Comparison of ENCODE assay signal across 25 mouse cellular contexts in the genomic region with DNA sequence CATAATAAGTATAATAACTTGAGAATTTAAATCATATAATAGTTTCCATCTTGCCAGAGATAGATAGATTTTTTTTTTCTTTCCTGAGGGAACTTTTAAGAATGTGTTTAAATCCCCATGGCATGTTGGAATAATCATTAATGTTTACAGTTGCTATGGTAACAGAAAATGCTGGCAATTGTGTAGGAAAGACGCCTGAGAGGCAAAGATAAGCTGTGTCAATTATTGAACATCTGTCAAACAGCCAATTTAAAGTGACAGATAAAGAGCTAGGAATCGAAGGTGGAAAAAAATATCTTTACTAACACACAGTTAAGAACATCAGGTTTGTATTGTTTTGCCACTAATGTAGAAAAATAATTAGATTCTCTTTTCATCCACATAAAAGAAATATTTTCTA.
DNase-seq lines count a peak whose midpoint lies in the region; ATAC-seq and TF ChIP-seq lines count a peak whose summit lies in the region.
"Had no signal": no experiment of that assay in that cellular context is flagged by ENCODE, and none has a peak within 500 bp of the region (broad histone marks: within the 10 kb centered on the region; RNA-seq: fewer than 3 reads in every experiment).

No protein-coding gene starts in this region.

- H3K9me3 ChIP-seq in hindbrain, embryonic 12.5 days (replicated peaks) = no peaks in the 10 kb centered on the region
- no peaks in the 10 kb centered on the region for H3K9me3 ChIP-seq in hindbrain, embryonic 10.5 days
- no peaks in the 10 kb centered on the region for H3K9me3 ChIP-seq in hindbrain, postnatal 0 days (ENCODE audit: low read length)
- no peaks in the 10 kb centered on the region for H3K9me3 ChIP-seq in midbrain, postnatal 0 days (ENCODE audit: low read length)
- H3K9me3 ChIP-seq: heart, embryonic 13.5 days; kidney, embryonic 15.5 days had no signal

- DNase-seq in embryo, embryonic 10 days (ENCODE audit: low spot score) = peak; percentile 9
- DNase-seq in embryo, embryonic 9.5 days (ENCODE audit: extremely low spot score) = no peak
- no peak for DNase-seq in hindbrain, embryonic 10.5 days (ENCODE audit: low spot score)
- DNase-seq in hindbrain, postnatal 0 days (ENCODE audit: low spot score) = peak; percentile 6
- DNase-seq in midbrain, postnatal 0 days (ENCODE audit: low spot score) = peak; percentile 15
- DNase-seq in cerebellum, postnatal 10 days = no peak
- DNase-seq: adrenal gland, postnatal 10 days; cerebellum, adult 9-11 months; gastrocnemius, postnatal 10 days; heart, adult 18-20 months; heart, postnatal 36 days; kidney, postnatal 4 days; layer of hippocampus, adult 9-11 months; left cerebral cortex, postnatal 4 days; liver; lung, adult 18-20 months; lung, postnatal 36 days; right cerebral cortex, adult 18-20 months; thymus, postnatal 25 days had no signal

- no peak overlapping the region for H3K27ac ChIP-seq in hindbrain, embryonic 12.5 days
- H3K27ac ChIP-seq in hindbrain, embryonic 10.5 days = no peak overlapping the region
- no peak overlapping the region for H3K27ac ChIP-seq in hindbrain, postnatal 0 days
- no peak overlapping the region for H3K27ac ChIP-seq in midbrain, postnatal 0 days (ENCODE audit: low read depth, low read length)
- H3K27ac ChIP-seq: heart, embryonic 13.5 days; kidney, embryonic 15.5 days; left cerebral cortex, adult 2 months had no signal

- no peaks in the 10 kb centered on the region for H3K27me3 ChIP-seq in hindbrain, embryonic 12.5 days
- no peaks in the 10 kb centered on the region for H3K27me3 ChIP-seq in hindbrain, embryonic 10.5 days (ENCODE audit: insufficient read depth, poor library complexity, severe bottlenecking)
- H3K27me3 ChIP-seq in hindbrain, postnatal 0 days (ENCODE audit: insufficient read depth, low read length) = no peaks in the 10 kb centered on the region
- no peaks in the 10 kb centered on the region for H3K27me3 ChIP-seq in midbrain, postnatal 0 days (ENCODE audit: insufficient read depth, low read length)
- H3K27me3 ChIP-seq: heart, embryonic 13.5 days; kidney, embryonic 15.5 days had no signal

- 26% methylated on average over 2 of the region's 2 CpGs for WGBS in hindbrain, embryonic 12.5 days
- WGBS in hindbrain, embryonic 10.5 days = 39% methylated on average over 2 of the region's 2 CpGs
- 20% methylated on average over 2 of the region's 2 CpGs for WGBS in hindbrain, postnatal 0 days
- WGBS in midbrain, postnatal 0 days = 13% methylated on average over 2 of the region's 2 CpGs

- no peak for TF ChIP-seq CTCF in hindbrain, postnatal 0 days (IDR thresholded peaks at IDR 0.05; ENCODE audit: low read depth)
- no peak for TF ChIP-seq CTCF in midbrain, postnatal 0 days (IDR thresholded peaks at IDR 0.05)

- no peak overlapping the region for H3K4me3 ChIP-seq in hindbrain, embryonic 12.5 days
- no peak overlapping the region for H3K4me3 ChIP-seq in hindbrain, embryonic 10.5 days
- H3K4me3 ChIP-seq in hindbrain, postnatal 0 days (ENCODE audit: low read length) = no peak overlapping the region
- H3K4me3 ChIP-seq in midbrain, postnatal 0 days (ENCODE audit: low read depth, low read length) = no peak overlapping the region
- H3K4me3 ChIP-seq: erythroblast, embryonic 14.5 days; heart, embryonic 13.5 days; kidney, embryonic 15.5 days; left cerebral cortex, adult 2 months had no signal

- no peak overlapping the region for H3K9ac ChIP-seq in hindbrain, embryonic 12.5 days
- H3K9ac ChIP-seq in hindbrain, postnatal 0 days (replicated peaks; ENCODE audit: low read length) = no peak overlapping the region
- no peak overlapping the region for H3K9ac ChIP-seq in midbrain, postnatal 0 days (replicated peaks; ENCODE audit: low read length, poor library complexity, severe bottlenecking)
- H3K9ac ChIP-seq: heart, embryonic 13.5 days; kidney, embryonic 15.5 days had no signal

- H3K4me2 ChIP-seq in hindbrain, embryonic 12.5 days (replicated peaks) = no peak overlapping the region
- H3K4me2 ChIP-seq in hindbrain, postnatal 0 days (ENCODE audit: low read depth, low read length) = no peak overlapping the region
- no peak overlapping the region for H3K4me2 ChIP-seq in midbrain, postnatal 0 days (ENCODE audit: low read depth, low read length, poor library complexity, severe bottlenecking)
- H3K4me2 ChIP-seq: heart, embryonic 13.5 days; kidney, embryonic 15.5 days had no signal

- 0 out of 2 replicates have a peak, but pooled peaks have one; percentile 19 for ATAC-seq in hindbrain, embryonic 12.5 days (ENCODE audit: low FRiP score)
- ATAC-seq in hindbrain, postnatal 0 days = no peak
- ATAC-seq in midbrain, postnatal 0 days (ENCODE audit: low FRiP score) = no peak
- ATAC-seq in activated CD4-positive, CD25-positive, alpha-beta regulatory T cell, adult 4 months = no peak

- no peaks in the 10 kb centered on the region for H3K36me3 ChIP-seq in hindbrain, embryonic 12.5 days
- H3K36me3 ChIP-seq in hindbrain, embryonic 10.5 days = no peaks in the 10 kb centered on the region
- no peaks in the 10 kb centered on the region for H3K36me3 ChIP-seq in hindbrain, postnatal 0 days (ENCODE audit: insufficient read depth, low read length)
- no peaks in the 10 kb centered on the region for H3K36me3 ChIP-seq in midbrain, postnatal 0 days (ENCODE audit: insufficient read depth, low read length)
- H3K36me3 ChIP-seq: heart, embryonic 13.5 days; kidney, embryonic 15.5 days had no signal

- H3K4me1 ChIP-seq in hindbrain, embryonic 12.5 days = no peaks in the 10 kb centered on the region
- no peaks in the 10 kb centered on the region for H3K4me1 ChIP-seq in hindbrain, embryonic 10.5 days (replicated peaks)
- H3K4me1 ChIP-seq in hindbrain, postnatal 0 days (ENCODE audit: insufficient read depth, low read length) = no peaks in the 10 kb centered on the region
- H3K4me1 ChIP-seq in midbrain, postnatal 0 days (ENCODE audit: insufficient read depth, low read length) = 0 out of 2 replicates have a peak, but pooled peaks cover 3% of the 10 kb centered on the region
- H3K4me1 ChIP-seq: kidney, embryonic 15.5 days had no signal

Comparison
In these comparisons a context has a peak if more than half of its experiments do, and no peak if none do; other contexts are left out.
1. DNase-seq: peak in embryo, embryonic 10 days (single experiment), hindbrain, postnatal 0 days (single experiment) and midbrain, postnatal 0 days (single experiment); none in embryo, embryonic 9.5 days (single experiment), hindbrain, embryonic 10.5 days (single experiment) and cerebellum, postnatal 10 days (0 of 2).